Mouse (Mus musculus) thymus, postnatal 14 days (tissue): ENCODE data around the gene Rack1.
A peak's percentile ranks its signal among the peaks of the same experiment; 100 is the strongest.
"Not testable (repeated sequence)": the region's sequence is repeated elsewhere in the genome, so short reads cannot be mapped to it uniquely, and the experiment has no call there.

Source experiments
- DNase-seq: peaks from one replicate; pipeline ENCODE4 v3.0.0; 2021

Gene Rack1

DNA sequence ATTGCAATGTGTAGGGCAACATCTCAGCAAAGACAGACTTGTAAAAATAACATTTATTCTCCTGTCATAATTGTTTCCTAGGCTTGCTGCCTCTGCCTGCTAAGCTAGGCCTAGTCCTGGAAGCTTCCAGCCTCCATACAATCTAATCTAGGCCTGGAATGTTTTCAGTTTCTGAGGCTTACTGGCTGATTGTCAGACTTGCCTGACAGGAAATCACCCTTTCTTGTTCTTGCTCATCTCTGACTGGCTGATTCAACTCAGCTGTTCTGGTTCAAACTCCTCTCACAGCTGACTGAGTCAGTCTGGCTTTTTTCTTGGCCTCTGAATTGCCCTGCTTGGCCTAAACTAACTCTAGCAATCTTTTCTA lies 20.2 kb downstream of the Rack1 start:
- no peak for DNase-seq

DNA sequence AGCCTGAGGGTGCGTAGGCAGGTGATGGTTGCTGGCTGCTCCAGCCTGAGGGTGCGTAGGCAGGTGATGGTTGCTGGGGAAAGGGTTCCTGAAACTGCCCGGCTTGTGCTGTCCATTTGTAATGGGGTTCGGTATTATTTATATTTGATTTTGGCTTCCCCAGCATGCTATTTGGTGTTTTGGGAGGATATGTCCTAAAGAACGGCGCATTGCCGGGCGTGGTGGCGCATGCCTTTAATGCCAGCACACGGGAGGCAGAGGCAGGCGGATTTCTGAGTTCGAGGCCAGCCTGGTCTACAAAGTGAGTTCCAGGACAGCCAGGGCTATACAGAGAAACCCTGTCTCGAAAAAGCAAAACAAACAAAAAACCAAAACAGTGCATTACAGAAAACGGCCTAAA lies 21.2 kb downstream of the Rack1 start:
- not testable (repeated sequence) for DNase-seq

DNA sequence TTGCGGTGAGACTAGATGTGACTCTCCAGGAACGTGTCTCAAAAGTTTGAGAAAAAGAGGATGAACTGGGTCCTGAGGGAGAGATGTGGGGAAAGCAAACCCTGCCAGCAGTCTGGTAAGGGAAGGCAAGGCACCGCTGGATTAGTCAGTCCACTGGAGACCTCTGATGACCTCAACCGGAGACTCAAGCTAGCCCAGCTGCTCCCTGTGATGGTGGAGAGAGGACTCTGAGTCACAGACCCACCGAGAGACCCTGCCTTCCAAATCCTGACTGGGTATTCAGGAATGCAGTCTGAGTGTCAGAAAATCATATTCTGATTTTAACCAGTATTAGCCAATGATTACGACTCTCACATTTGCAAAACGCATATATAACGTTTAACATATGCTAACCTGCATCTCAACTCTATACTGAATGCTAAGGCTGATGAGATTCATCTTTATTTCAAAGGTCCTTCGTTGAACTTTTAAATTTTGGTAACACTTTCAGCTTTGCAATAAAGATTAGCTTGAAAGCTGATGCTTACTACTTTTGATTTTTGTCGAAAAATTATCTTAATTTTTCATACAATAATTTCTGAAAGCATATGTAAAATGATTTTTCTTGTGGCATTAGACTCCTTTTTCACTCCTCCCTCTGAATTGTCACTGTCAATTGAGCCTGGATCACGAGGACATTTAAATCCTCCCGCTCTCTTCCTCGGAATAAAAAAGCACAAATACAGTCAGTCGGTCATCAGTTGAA lies 22.8 kb downstream of the Rack1 start:
- DNase-seq, result no peak

DNA sequence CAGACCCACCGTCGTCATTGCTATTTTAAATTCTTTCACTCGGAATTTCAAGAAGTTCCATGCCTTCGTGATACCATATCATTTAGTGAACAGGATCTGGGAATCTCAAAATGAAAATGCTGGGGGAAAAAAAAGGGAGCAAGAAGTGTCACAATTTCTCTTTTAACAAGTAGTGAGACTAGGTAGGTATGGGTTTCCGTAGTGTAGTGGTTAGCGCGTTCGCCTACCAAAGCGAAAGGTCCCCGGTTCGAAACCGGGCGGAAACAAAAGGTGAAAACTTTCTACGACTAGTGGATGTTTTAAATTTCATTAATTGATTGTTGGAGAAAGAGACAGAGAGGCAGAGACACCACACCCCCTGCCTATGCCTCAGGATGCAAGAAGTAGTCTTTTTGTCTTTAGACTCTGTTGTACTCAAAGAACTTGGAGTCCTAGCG lies 23.4 kb downstream of the Rack1 start:
- DNase-seq, result peak; percentile 75

DNA sequence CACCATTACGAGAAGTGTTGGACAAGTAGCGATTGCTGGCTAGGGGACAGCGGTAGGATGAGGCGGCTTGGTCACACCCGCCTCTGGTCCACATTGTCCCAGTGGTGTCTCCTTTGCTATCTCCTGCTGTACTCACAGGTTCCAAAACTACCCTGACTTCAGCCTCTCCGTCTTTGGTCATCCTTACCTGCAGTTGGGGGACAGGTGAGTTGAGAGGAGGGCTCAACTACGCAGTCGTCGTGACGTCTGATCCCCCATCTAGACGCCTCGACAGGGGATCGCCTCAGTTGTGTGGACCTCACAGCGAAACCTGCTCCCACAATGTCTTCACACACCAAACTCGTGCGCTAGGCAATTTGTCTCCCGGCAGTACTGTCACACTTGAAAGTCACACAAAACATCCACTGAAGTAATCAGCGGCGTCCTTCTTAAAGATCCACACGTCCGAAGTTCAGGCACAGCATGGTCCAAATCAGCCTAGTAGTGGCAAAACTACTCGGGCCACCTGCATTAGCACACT lies 24.2 kb downstream of the Rack1 start:
- no peak for DNase-seq

DNA sequence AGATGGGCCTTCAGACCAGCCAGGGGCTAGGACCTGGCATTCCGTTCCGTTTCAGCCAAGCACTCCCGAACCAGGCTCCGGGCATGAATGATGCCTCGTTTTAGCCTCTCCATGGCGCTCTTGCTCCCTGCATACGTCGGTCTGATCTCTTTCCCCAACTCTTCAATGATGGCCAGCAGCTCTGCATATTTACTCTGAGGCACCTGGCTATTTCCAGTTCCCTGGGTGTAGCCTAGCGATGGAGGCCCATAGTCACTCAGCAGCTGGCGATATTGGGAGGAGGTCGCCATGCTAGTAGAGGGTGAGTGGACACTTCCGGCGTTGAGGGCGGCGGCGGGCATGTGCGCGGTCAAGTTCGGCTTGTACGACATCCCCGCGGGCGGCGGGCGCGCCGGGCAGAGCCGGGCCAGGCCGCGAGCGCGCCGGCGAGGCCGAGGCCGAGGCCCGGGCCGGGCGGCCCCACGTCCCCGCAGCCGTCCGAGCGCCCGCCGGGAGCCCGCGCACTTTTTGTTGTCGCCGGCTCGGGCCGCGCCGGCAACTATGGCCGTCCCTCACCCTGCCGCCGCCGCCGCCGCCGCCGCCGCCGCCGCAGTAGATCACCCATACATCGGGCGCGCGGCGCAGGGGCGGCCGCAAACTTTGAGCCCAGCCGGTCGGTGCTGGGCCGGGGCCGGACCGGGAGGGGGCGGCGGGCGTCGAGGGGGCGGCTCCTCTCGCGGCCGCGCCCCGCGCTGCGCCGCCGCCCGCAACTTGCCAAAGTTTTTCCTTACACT lies 26.0 kb downstream of the Rack1 start, which contains the start of the genes Trim7 and Gm12184:
TSS of gene Trim7 (plus strand) at position 162 of the 773 bp plus-strand sequence.
TSS of gene Gm12184 (minus strand) at position 677 of the 773 bp plus-strand sequence.
- DNase-seq, result not testable (repeated sequence)

DNA sequence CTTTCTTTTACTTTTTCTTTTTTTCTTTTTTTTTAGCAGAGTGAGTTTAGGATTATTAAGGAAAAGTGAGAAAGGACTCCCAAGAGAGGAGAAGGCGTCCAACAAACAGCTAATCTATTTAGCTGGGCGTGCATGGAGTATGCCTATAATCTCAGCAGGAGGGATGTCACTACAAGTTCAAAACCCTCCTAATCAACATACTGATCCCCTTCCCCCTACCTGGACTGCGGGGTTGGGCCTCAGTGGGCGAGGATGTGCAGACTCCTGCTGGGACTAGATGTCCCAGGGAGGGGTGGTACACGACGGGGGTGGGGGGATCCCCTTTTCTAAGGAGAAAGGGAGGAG lies 26.6 kb downstream of the Rack1 start:
- DNase-seq, result no peak

DNA sequence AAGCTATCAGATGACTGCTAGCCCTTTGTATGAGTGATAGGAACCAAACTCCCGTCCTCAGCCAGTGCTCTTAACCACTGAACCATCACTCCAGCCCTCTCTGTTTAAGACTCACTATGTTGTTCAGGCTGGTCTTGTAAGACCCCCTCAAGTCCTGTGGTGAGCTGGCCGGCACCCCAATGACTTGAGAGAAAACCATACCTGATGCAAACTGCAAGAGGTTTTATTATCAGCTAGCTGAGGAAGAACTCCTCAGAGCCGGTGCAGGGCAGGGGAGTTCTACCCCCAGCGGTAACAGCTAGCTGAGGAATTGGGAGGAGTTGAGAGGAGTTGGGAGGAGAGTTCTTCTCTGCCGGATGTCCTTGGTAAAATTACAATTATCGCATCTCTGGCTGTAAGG lies 27.8 kb downstream of the Rack1 start:
- DNase-seq, result no peak

DNA sequence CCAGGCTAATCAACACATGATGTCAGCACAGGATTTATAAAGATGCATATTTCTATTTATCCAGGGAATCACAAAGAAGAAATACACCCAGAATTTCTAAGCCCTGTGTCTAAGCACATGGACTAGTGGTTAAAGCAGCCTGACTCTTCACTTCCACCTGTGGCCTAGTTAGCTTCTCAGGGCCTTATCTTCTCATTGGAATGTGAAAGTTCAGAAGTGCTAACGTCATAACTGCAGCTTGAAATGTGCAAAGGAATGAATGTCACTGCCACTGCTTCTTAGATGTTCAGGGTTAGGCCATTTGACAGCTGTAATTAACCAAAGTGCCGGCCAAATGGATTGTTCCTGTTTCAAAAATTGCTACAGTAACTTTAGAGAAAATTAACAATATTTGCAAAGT lies 30.1 kb downstream of the Rack1 start:
- no peak for DNase-seq

DNA sequence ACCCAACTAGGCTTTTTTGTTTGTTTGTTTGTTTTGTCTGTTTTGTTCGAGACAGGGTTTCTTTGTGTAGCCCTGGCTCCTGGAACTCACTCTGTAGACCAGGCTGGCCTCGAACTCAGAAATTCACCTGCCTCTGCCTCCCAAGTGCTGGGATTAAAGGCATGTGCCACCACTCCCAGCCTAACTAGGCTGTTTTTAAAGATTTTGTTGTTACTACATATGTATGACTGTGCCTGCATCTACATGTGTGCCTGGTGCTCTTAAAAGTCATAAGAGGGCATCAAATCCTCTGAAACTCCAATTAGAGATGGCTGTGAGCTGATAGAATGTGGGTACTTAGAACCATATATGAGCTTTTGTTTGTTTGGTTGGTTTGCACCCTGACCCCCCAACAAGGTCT lies 31.1 kb downstream of the Rack1 start:
- DNase-seq, result no peak

DNA sequence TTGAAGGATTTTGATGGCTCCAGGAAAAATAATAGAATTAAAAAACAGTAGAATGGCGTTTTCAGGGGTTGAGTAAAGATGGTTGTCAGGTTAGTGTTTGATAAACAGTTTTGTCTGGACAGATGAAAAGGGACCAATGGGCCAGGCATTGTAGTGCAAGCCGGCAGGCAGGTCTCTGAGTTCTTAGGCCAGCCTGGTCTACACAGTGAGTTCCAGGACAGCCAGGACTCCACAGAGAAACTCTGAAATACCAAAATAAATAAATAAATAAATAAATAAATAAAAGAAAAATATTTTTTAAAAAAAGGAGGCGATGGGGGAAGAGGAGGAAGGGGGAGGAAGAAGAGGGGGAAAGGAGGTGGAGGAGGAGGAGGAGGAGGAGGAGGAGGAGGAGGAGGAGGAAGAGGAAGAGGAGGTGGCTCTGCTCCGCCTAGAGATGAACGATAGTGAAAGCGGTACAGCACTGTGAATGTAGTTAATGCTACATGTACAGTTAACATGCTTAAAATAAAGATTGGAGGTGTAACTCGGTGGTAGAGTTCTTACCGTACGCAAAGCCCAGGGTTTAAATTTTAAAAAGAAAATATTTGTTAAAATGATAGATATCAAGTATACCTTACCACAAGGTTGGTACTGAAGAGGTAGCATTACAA lies 33.1 kb downstream of the Rack1 start:
- no peak for DNase-seq

DNA sequence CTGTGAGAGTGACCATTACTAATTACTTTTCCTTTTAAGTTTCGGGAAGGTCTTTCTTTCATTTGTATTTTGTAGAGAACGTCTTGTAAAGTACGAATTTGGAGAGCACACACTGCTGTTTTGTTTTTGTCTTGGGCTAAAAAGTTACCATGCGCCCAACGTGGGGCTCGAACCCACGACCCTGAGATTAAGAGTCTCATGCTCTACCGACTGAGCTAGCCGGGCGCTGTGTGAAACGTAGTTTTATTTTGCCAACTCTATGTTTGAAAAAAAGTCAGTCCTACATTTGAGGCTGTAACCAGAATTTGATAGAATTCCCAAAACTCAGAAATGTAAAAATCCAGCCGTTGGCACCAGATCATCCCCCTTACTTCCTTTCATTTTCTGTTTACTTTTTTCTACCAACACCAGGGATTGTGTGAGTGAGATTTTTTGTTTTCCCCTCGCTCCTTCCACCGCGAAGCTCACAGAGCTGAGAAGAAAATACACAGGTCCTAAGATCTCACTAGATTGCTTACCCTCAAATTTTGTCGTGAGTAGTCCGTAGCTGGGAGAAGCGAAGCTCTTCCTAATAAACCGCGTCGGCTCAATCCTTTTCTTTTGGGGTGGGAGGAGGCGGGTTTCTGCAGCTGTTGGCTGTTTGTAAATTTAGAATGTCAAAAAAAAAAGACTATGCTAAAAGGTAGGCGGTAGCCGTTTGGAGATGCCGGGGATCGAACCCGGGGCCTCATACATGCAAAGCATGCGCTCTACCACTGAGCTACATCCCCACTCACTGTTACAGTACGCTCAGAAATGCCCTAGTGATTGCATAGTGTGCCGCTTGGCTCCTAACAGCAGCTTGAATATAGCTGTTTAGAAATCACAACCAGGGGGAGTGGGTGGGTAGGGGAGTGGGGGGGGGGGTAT lies 33.9 kb downstream of the Rack1 start:
- DNase-seq, result peak; percentile 96

DNA sequence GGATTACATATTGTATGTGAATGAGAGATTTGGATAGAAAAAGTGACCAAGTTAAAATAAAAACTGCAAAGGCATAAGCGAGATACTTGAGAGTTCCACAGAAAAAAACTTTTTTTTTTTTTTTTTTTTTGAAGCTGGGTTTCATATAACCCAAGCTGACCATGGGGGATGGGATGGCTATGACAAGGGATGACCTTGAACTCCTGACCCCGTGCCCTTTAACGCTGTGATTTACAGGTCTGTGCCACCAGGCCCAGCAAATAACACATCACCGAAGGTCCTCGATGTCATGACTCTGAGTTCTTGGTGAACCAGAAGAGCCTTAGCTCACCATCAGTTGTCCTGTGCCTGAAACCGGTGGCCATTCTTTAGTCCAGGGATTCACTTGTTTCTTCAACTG lies 35.8 kb downstream of the Rack1 start:
- DNase-seq, result no peak

DNA sequence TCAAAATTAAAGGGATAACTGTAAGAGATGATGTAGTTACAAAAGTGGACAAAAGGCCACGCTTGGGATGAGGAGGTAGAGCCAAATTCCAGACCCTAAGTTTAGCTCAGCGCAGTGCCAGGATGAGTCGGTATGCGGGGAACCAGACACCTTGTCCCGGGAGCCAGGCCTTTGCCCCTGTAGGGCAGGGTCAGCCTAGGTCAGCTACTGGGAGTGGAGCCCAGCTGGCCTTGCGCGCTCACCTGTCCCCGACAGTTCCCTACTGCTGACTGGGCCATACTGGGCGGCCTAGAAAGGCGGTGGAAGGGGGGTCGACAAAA lies 36.8 kb downstream of the Rack1 start:
- DNase-seq, result no peak

DNA sequence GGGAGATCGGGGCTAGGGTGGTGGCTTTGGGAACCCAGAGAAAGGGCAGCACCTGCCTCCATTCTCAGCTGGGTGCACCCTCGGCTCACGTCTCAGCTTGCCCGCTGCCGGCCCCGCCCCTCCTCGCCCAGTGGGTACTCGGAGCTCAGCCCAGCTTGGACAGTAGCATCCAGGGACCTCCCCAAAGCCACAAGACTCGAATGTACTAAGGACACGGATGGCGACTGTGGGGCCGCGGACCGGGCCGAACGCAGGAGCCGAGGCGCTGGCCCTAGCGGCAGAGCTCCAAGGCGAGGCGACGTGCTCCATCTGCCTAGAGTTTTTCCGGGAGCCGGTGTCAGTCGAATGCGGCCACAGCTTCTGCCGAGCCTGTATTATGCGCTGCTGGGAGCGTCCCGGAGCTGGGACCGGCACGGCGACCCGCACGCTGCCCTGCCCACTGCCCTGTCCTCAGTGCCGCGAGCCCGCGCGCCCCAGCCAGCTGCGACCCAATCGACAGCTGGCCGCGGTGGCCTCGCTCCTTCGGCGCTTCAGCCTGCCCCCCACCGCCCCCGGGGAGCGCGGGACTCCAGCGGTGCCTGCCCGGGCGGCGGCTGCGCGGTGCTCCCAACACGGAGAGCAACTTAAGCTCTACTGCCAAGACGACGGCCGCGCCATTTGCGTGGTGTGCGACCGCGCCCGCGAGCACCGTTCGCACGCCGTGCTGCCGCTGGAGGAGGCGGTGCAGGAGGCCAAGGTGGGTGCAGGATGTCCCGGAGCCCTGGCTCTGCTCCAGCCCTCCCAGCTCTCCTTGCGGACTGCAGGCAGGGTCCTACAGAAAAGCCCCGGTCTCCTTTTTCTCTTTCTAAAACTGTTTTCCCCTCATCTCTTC lies 37.4 kb downstream of the Rack1 start:
- DNase-seq, result peak; percentile 64

DNA sequence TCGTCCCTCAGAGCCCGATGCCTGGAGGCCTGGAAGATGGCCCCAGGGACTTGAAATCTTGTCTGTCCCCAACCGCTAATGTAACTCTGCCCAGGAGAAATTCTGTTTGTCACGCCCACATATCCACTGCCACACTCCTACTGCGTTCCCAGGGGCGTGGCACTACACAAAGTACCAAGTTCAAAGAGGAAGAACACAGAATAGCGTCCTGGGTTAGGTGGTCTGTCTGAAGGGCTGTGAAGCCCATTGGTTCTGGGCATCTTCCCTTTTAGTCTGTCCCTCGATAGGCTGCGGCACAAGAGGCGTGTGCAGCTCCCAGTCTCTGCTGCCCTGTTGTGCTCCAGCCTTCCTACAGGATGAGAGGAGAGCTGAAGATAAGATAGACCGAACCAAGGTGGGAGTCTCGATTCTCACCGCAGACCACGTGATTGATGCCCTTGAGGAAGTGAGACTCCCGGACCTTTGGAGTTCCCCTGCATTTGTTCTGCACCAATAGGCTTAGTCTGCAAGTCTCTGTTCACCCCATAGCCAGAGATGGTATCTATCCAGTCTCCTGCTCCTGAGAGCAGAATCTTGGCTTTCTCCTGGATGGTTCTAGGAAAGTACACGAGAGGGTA lies 38.2 kb downstream of the Rack1 start:
- DNase-seq, result no peak

DNA sequence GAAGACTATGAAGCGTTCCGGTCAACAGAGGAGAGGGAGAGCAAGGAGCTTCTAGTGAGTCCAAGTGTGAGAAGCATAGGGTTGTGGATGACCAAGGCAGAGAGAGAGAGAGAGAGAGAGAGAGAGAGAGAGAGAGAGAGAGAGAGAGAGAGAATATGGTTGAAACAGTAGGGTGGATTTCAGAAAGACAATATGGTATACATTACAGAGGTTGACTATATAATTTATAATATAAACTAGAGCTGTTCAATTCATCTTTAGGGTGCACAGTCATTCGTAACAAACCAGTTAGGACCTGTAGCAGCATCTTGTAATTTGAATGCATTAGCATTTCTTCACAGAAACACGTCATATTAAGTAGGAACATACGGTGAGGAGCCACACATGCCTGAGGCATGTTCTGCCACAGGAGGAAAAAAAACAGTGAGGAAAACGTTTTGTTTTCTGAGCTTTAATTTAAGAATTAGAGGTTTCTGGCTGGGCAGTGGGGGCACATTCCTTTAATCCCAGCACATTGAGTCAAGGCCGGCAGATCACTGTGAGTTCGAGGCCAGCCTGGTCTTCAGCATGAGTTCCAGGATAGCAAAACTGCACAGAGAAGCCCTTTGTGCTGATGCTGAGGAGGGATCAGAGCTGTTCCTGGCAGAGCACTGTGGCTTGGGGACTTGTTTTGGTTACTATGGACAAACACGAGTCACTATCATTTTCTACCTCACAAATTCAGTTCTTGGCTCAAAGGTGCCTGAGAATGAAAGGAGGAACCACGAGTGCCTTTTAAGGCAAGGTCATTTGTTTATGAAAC lies 38.9 kb downstream of the Rack1 start:
- no peak for DNase-seq

DNA sequence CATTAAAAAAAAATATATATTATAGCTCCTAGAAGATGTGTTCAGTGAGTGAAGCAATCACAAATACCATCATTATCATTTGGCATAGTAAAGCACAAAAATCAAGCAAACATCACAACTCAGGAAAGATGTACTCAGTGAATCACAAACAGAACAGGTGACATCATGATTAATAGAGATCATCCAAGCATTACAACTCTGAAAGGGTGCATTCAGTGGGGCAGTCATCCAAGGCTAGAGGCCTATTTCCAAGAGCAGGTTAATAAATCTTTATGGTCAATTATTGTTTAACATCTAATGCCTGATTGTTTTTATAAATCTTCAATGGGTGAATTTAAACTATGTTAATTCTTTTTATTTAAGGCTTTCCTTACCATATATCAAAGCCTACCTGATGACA lies 40.7 kb downstream of the Rack1 start:
- no peak for DNase-seq

DNA sequence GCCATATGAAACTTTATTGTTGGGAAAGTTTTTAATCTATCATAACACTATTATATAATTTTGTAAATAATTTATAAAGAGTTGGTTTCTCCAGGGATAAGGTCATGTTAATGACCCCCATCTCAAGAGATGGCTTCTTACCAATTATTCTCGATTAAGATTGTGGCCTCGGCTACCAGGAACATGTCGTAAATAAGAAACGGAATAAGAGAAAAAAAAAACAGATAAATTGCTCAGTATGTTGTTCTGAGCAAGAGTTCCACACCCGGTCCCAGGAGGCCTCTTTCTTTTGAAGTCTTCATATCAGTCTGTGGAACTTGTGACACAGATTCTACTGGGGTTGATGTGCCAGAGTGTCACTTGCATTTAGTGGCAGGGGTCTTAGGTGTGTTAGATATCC lies 41.1 kb downstream of the Rack1 start:
- no peak for DNase-seq

DNA sequence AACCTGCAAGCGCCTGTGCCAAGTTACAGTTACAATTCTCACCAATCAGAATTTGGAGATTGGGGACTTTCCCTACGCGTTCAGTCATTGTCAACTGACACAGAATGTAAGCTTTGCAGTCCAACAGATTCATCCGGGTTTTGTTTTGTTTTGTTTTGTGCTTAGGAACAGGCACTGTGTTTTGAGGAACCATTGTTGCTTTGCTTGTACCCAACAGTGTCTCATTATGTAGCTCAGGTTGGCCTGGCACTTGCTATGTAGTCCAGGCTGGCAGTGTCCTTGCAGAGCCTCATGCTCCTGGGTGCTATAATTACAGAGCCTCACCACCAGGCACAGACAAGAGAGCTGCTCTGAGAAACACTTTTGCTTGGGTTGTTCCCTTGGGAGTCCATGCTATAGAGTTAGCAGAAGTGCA lies 42.3 kb downstream of the Rack1 start:
- no peak for DNase-seq
